Mouse (Mus musculus) liver, embryonic 15.5 days (tissue): Measurements from ENCODE around the gene Atp8a2. TPM values are rescaled to one million over a fixed set of nuclear protein-coding genes. Genes with fewer than 3 reads are reported as not detected.

Experiments
- ATAC-seq: fragments of 200-750 bp; cut with Nextera tagmentation; 2 replicates; pipeline ENCODE4 v1.8.0; 2017; ENCODE audit warnings: moderate number of reproducible peaks, mild to moderate bottlenecking, moderate library complexity; ENCODE audit not compliant: insufficient read depth
- H3K27ac ChIP-seq: fragments of 300-500 bp; sonication (generic); replicated peaks from 2 replicates; pipeline ENCODE4 v1.5.1; 2015; ENCODE audit warnings: mild to moderate bottlenecking, inconsistent platforms
- H3K27me3 ChIP-seq: fragments of 300-500 bp; sonication (generic); 2 replicates; pipeline ENCODE4 v1.6.1; 2015; ENCODE audit warnings: mild to moderate bottlenecking, inconsistent platforms
- H3K36me3 ChIP-seq: fragments of 300-500 bp; sonication (generic); replicated peaks from 2 replicates; pipeline ENCODE4 v1.6.1; 2015; ENCODE audit warnings: moderate library complexity, mild to moderate bottlenecking, inconsistent platforms
- H3K4me1 ChIP-seq: fragments of 300-500 bp; sonication (generic); replicated peaks from 2 replicates; pipeline ENCODE4 v1.6.1; 2015; ENCODE audit warnings: inconsistent platforms
- H3K4me2 ChIP-seq: fragments of 300-500 bp; sonication (generic); 2 replicates; pipeline ENCODE4 v1.6.1; 2015; ENCODE audit warnings: moderate library complexity, mild to moderate bottlenecking, inconsistent platforms
- H3K4me3 ChIP-seq: fragments of 300-500 bp; sonication (generic); replicated peaks from 2 replicates; pipeline ENCODE4 v1.5.1; 2015; ENCODE audit warnings: mild to moderate bottlenecking, inconsistent platforms
- H3K9ac ChIP-seq: fragments of 300-500 bp; sonication (generic); 2 replicates; pipeline ENCODE4 v1.6.1; 2015; ENCODE audit warnings: moderate library complexity, mild to moderate bottlenecking, inconsistent platforms
- H3K9me3 ChIP-seq: fragments of 300-500 bp; sonication (generic); replicated peaks from 2 replicates; pipeline ENCODE4 v1.6.1; 2016; ENCODE audit warnings: inconsistent platforms
- whole genome bisulfite sequencing: fragments of 180-500 bp; shearing (Covaris S2); methylation state at CpG from one replicate; pipeline ENCODE4 v1.1.7; 2015; ENCODE audit warnings: mixed read lengths; ENCODE audit not compliant: insufficient replicate concordance; 5-methylcytosine and 5-hydroxymethylcytosine counted together
- polyA plus RNA-seq: library from polyadenylated mRNA; unstranded; fragments of >200 nt; fragmentation: Nextera tagmentation; extraction: Ambion mirVana; gene quantifications from 2 replicates; pipeline ENCODE4 v1.2.1, GENCODE M21; 2015

Gene Atp8a2
- polyA plus RNA-seq, 1 experiment from 2014 or later, result 3.5 TPM

GRCm38 (mm10) chr14:60086808-60087725 lies 109.9 kb downstream of the Atp8a2 start:
- H3K27me3 ChIP-seq, result peaks cover 15% of the 10 kb centered on the region; the same call in 1 of the 2 replicates
- ATAC-seq, result peak; percentile 61; the same call in 1 of the 2 replicates
- H3K9me3 ChIP-seq, result no peaks in the 10 kb centered on the region
- peak overlapping the region; percentile 25; the same call in 1 of the 2 replicates for H3K4me3 ChIP-seq
- 16% methylated on average over 26 of the region's 33 CpGs for WGBS
- H3K36me3 ChIP-seq, result no peaks in the 10 kb centered on the region
- H3K4me2 ChIP-seq, result peak overlapping the region; percentile 54
- peaks cover 6% of the 10 kb centered on the region for H3K4me1 ChIP-seq
- H3K9ac ChIP-seq, result no peak overlapping the region
- no peak overlapping the region for H3K27ac ChIP-seq

GRCm38 (mm10) chr14:60086254-60086807 lies 110.6 kb downstream of the Atp8a2 start:
- WGBS, result 10% methylated on average over 21 of the region's 21 CpGs
- no peak overlapping the region for H3K27ac ChIP-seq
- no peak for ATAC-seq

DNA sequence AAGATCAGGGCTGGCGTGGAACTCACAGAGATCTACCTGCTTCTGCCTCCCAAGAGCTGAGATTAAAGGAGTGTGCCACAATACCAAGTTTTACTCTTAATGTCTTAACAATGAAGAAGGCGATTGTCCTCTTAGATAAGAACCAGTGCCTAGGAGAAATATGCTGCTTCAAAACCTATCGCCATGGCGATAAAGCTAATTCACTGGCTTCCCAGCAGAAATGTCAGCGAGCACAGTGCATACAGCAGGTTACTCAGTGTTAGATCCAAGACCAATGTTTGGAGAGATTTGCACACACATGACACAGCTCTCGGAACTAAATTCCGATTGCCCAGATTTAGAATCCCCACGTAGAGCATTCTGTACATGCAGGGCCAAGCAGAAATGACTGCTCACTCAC lies 114.2 kb downstream of the Atp8a2 start:
- Histone ChIP-seq H3K27ac (no peak overlapping the region), H3K4me2 (no peak overlapping the region), H3K36me3 (no peaks in the 10 kb centered on the region), H3K9me3 (no peaks in the 10 kb centered on the region), H3K4me1 (peaks cover 6% of the 10 kb centered on the region), H3K27me3 (peaks cover 15% of the 10 kb centered on the region; the same call in 1 of the 2 replicates), H3K9ac (no peak overlapping the region), H3K4me3 (no peak overlapping the region)
- ATAC-seq, result no peak
- WGBS, result 66% methylated on average over 8 of the region's 8 CpGs

More at GRCm38 (mm10) chr14:60086254-60086807, 110.6 kb downstream of the Atp8a2 start:
- no peak overlapping the region for H3K9ac ChIP-seq
- H3K9me3 ChIP-seq, result no peaks in the 10 kb centered on the region
- H3K4me2 ChIP-seq, result peak overlapping the region; percentile 54
- peaks cover 6% of the 10 kb centered on the region for H3K4me1 ChIP-seq
- H3K36me3 ChIP-seq, result no peaks in the 10 kb centered on the region
- peaks cover 15% of the 10 kb centered on the region; the same call in 1 of the 2 replicates for H3K27me3 ChIP-seq
- peak overlapping the region; percentile 25; the same call in 1 of the 2 replicates for H3K4me3 ChIP-seq

DNA sequence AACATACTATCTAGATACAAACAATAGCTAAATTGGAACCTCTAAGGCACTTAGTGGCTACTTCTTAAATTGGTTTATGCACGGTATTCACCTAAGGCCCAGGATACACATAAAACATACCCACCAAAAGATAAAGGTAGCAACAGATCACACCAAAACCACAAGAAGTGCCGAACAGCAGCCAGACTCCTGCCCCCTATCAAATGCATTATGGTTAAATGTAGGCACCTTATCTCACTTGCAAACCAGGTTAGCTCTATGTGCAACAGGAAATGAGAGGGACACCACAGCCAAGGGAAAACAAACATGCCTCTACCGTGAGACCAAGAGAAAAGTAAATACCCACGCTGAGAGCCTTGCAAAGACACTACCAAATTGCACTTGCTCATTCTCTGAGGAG lies 124.5 kb downstream of the Atp8a2 start:
- no peaks in the 10 kb centered on the region for H3K36me3 ChIP-seq
- no peak overlapping the region for H3K4me3 ChIP-seq

DNA sequence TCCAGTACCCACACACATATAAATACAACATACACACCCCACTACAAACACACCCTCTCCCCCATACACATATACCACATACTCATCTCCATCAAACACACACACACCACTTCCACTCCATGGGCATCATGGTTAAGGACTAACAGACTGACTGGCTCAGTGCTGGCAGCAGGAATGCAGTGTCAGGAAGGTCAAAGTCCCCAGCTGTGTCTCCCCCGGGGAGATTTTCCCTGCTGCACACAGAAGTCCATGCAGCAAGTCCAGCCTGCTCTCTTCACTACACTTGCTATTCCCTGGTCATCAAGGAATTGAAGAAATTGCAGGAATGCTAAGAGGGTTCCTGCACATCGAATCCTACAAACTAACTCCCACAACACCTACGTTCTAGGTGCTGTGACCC lies 131.8 kb downstream of the Atp8a2 start:
- Histone ChIP-seq H3K4me2 (no peak overlapping the region), H3K36me3 (no peaks in the 10 kb centered on the region), H3K9ac (no peak overlapping the region), H3K4me1 (peaks cover 6% of the 10 kb centered on the region; the same call in 1 of the 2 replicates), H3K9me3 (no peaks in the 10 kb centered on the region), H3K27me3 (no peaks in the 10 kb centered on the region), H3K27ac (no peak overlapping the region), H3K4me3 (no peak overlapping the region)
- WGBS, result 54% methylated on average over 3 of the region's 3 CpGs
- no peak; the same call in 1 of the 2 replicates for ATAC-seq

More for the DNA sequence above, 124.5 kb downstream of the Atp8a2 start:
- Histone ChIP-seq H3K27ac (no peak overlapping the region), H3K9ac (no peak overlapping the region), H3K9me3 (no peaks in the 10 kb centered on the region), H3K4me2 (no peak overlapping the region), H3K27me3 (no peaks in the 10 kb centered on the region), H3K4me1 (no peaks in the 10 kb centered on the region)
- WGBS, result 10% methylated on average over 4 of the region's 4 CpGs
- ATAC-seq, result no peak

DNA sequence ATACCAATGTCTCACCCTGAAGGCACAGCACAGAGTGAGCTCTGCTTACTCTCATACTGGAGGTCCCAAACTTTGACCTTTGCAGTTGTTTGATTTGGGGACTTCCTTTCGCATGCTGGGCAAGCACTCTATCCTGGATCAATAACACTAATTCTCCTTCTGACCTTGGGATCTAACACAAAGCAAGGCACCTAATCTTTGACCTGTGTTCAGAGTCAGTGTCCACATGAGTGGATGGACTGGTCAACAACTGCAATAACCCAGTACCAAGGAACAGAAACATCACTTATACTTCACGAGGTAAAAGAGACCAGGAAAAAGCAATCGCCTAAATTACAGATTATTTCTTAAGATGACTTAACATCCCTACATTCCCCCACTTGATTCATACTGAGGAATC lies 136.0 kb downstream of the Atp8a2 start:
- H3K9me3 ChIP-seq, result no peaks in the 10 kb centered on the region
- ATAC-seq, result peak; percentile 42; the same call in 1 of the 2 replicates

GRCm38 (mm10) chr14:60058867-60059266 lies 138.1 kb downstream of the Atp8a2 start:
- Histone ChIP-seq H3K4me2 (no peak overlapping the region), H3K4me1 (no peaks in the 10 kb centered on the region), H3K9me3 (no peaks in the 10 kb centered on the region), H3K4me3 (no peak overlapping the region), H3K27me3 (no peaks in the 10 kb centered on the region), H3K36me3 (no peaks in the 10 kb centered on the region), H3K9ac (no peak overlapping the region), H3K27ac (no peak overlapping the region)
- WGBS, result 39% methylated on average over 3 of the region's 3 CpGs
- ATAC-seq, result no peak

More for the DNA sequence above, 136.0 kb downstream of the Atp8a2 start:
- Histone ChIP-seq H3K36me3 (no peaks in the 10 kb centered on the region), H3K4me1 (peaks cover 6% of the 10 kb centered on the region; the same call in 1 of the 2 replicates), H3K4me3 (no peak overlapping the region), H3K27me3 (no peaks in the 10 kb centered on the region), H3K9ac (no peak overlapping the region), H3K4me2 (no peak overlapping the region), H3K27ac (no peak overlapping the region)
- WGBS, result 65% methylated on average over 3 of the region's 3 CpGs

GRCm38 (mm10) chr14:60055231-60055630 lies 141.7 kb downstream of the Atp8a2 start:
- H3K4me2 ChIP-seq, result no peak overlapping the region
- no peaks in the 10 kb centered on the region for H3K9me3 ChIP-seq
- no peaks in the 10 kb centered on the region for H3K4me1 ChIP-seq
- no peak for ATAC-seq
- 39% methylated on average over 4 of the region's 4 CpGs for WGBS
- H3K27ac ChIP-seq, result no peak overlapping the region
- no peak overlapping the region for H3K9ac ChIP-seq
- no peaks in the 10 kb centered on the region for H3K27me3 ChIP-seq
- H3K4me3 ChIP-seq, result no peak overlapping the region
- H3K36me3 ChIP-seq, result no peaks in the 10 kb centered on the region

DNA sequence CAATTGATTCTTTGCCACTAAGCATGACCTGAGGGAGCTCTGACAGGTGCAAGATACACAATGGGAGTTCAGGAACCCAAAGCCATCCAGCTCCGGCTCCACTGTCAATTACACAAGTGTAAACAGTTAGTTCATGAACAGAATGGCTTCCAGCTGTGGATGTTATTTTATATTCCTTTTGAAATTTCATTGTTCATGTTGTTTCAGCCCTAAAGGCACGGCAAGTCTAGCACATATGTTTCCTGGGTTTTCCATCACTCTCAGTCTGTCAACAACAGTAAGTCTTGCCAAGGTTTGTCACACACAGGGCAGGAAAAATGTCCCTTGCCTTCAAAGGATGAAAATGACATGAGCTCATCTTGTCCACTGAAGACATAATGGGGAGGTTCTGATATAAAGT lies 166.3 kb downstream of the Atp8a2 start:
- no peak for ATAC-seq
- no peaks in the 10 kb centered on the region for H3K4me1 ChIP-seq
- WGBS, result 56% methylated on average over 2 of the region's 2 CpGs
- H3K9ac ChIP-seq, result no peak overlapping the region
- no peaks in the 10 kb centered on the region for H3K9me3 ChIP-seq
- no peak overlapping the region for H3K4me3 ChIP-seq
- no peaks in the 10 kb centered on the region; the same call in 1 of the 2 replicates for H3K36me3 ChIP-seq
- no peak overlapping the region for H3K4me2 ChIP-seq
- no peak overlapping the region for H3K27ac ChIP-seq
- no peaks in the 10 kb centered on the region for H3K27me3 ChIP-seq

DNA sequence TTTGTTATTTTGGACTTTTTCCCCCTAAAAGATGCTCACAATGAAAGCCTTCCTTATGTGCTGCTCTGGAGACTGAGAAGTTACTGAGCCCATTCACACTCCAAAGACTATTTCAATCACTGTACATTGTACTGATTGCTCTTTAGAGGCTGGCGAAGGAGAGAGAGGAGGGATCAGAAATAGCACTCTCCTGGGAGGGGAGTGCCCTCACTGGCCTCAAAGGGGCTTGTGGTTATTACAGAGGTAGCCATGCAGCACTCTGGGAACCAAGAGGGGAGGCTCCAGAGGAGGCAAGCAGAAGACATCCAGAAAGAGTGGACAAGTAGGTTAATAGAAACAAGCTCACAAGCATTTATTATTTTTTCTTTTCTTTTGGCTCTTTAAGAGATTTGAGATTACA lies 169.8 kb downstream of the Atp8a2 start:
- WGBS, result 46% methylated on average over 1 of the region's 1 CpGs
- H3K27ac ChIP-seq, result no peak overlapping the region
- no peak overlapping the region for H3K4me3 ChIP-seq
- H3K27me3 ChIP-seq, result no peaks in the 10 kb centered on the region
- no peaks in the 10 kb centered on the region for H3K4me1 ChIP-seq
- H3K36me3 ChIP-seq, result no peaks in the 10 kb centered on the region; the same call in 1 of the 2 replicates
- no peaks in the 10 kb centered on the region for H3K9me3 ChIP-seq
- no peak overlapping the region for H3K4me2 ChIP-seq
- no peak for ATAC-seq
- H3K9ac ChIP-seq, result no peak overlapping the region

DNA sequence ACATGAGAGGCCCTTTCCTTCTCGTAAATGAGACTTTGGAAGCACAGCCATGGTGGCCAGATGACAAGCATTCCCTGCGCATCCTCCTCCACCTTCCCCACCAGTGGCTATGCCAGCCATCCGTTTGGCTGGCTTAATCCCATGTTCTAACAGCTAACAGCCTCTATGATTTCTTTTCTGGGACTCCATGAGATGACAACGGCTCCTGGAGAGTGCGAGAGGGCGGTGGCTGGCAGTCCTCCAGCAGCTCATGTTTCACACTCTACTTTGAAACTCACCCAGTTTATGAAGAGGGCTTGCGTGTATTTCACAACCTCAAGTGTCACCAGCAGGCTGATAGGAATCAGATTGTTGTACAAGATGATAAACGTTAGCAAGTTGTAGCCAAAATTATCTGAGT lies 170.3 kb downstream of the Atp8a2 start:
- Histone ChIP-seq H3K36me3 (no peaks in the 10 kb centered on the region; the same call in 1 of the 2 replicates), H3K4me3 (no peak overlapping the region), H3K27ac (no peak overlapping the region), H3K4me1 (no peaks in the 10 kb centered on the region), H3K4me2 (no peak overlapping the region), H3K9ac (no peak overlapping the region), H3K27me3 (no peaks in the 10 kb centered on the region), H3K9me3 (no peaks in the 10 kb centered on the region)
- no peak for ATAC-seq
- WGBS, result 61% methylated on average over 8 of the region's 8 CpGs
